Comparison of ENCODE assay signal across 21 mouse cellular contexts in genomic region chr11:77499354-77499753, GRCm38 (mm10). TPM values are rescaled to one million over a fixed set of nuclear protein-coding genes. Genes with fewer than 3 reads are reported as not detected.
DNase-seq lines count a peak whose midpoint lies in the region; TF ChIP-seq lines count a peak whose summit lies in the region.
"Had no signal": no experiment of that assay in that cellular context is flagged by ENCODE, and none has a peak within 500 bp of the region (broad histone marks: within the 10 kb centered on the region; RNA-seq: fewer than 3 reads in every experiment).

No protein-coding gene starts in this region.

- no peak for TF ChIP-seq CTCF in left cerebral cortex, adult 2 months (IDR thresholded peaks at IDR 0.05)

- H3K4me1 ChIP-seq in embryonic facial prominence, embryonic 10.5 days, result peaks cover 68% of the 10 kb centered on the region

- no peak overlapping the region for H3K4me3 ChIP-seq in left cerebral cortex, adult 2 months
- no peak overlapping the region for H3K4me3 ChIP-seq in embryonic facial prominence, embryonic 10.5 days
- H3K4me3 ChIP-seq: forebrain, embryonic 15.5 days; heart, embryonic 15.5 days; hindbrain, embryonic 15.5 days; liver, embryonic 13.5 days; midbrain, embryonic 15.5 days had no signal

- H3K27ac ChIP-seq in left cerebral cortex, adult 2 months, result peak overlapping the region; percentile 71
- peak overlapping the region; percentile 85; the same call in 1 of the 2 replicates for H3K27ac ChIP-seq in embryonic facial prominence, embryonic 10.5 days (replicated peaks)
- H3K27ac ChIP-seq: forebrain, embryonic 15.5 days; hindbrain, embryonic 15.5 days; liver, embryonic 13.5 days; midbrain, embryonic 15.5 days had no signal

- intact Hi-C loops in left cerebral cortex, adult 2 months (cut with DNase I), result loop anchor here (10.0 kb wide), 1 partner anchor 485 kb away; the partner anchor contains the start of gene Phf12

- no peaks in the 10 kb centered on the region for H3K9me3 ChIP-seq in embryonic facial prominence, embryonic 10.5 days
- H3K9me3 ChIP-seq: forebrain, embryonic 15.5 days; heart, embryonic 15.5 days; hindbrain, embryonic 15.5 days; liver, embryonic 13.5 days; midbrain, embryonic 15.5 days had no signal

- peak; percentile 25 for DNase-seq in gastrocnemius, postnatal 25 days
- DNase-seq in gastrocnemius, adult 8-10 months (ENCODE audit: low spot score in 2 of 2), result no peak
- peak in 1 of 2 experiments; percentile 37 for DNase-seq in left cerebral cortex, adult 2 months (ENCODE audit: extremely low spot score in 1 of 2, low spot score in 2 of 2)
- no peak for DNase-seq in left cerebral cortex, adult 11 months (ENCODE audit: low spot score)
- peak; percentile 85 to 87 for DNase-seq in cerebellum, adult 18-20 months
- no peak for DNase-seq in embryonic facial prominence, embryonic 10.5 days (ENCODE audit: low spot score)
- DNase-seq in urinary bladder, postnatal 36 days (ENCODE audit: low spot score in 2 of 2), result no peak
- no peak for DNase-seq in urinary bladder, postnatal 14 days (ENCODE audit: low spot score)
- DNase-seq: adrenal gland, adult 8-10 months; kidney, adult 9 months; liver, embryonic 13.5 days had no signal

- WGBS in embryonic facial prominence, embryonic 10.5 days, result 87% methylated on average over 7 of the region's 7 CpGs

- H3K36me3 ChIP-seq in embryonic facial prominence, embryonic 10.5 days (replicated peaks), result peaks cover 75% of the 10 kb centered on the region

- no peaks in the 10 kb centered on the region for H3K27me3 ChIP-seq in embryonic facial prominence, embryonic 10.5 days (replicated peaks; ENCODE audit: low read depth, poor library complexity, severe bottlenecking)
- H3K27me3 ChIP-seq: forebrain, embryonic 15.5 days; heart, embryonic 15.5 days; hindbrain, embryonic 15.5 days; liver, embryonic 13.5 days; midbrain, embryonic 15.5 days had no signal

RNA-seq across cellular contexts. Expression of gene Git1, which starts 6.0 kb away (rescaled TPM):
- total RNA-seq in gastrocnemius, postnatal 25 days (2021), result 10 to 100 TPM; 24.1 to 24.6 TPM
- total RNA-seq in gastrocnemius, adult 8-10 months (2022), result 10 to 100 TPM; 25.7 to 34.1 (median 29.7) TPM
- total RNA-seq in left cerebral cortex, adult 2 months (2021), result 100 to 1,000 TPM; 297 to 305 TPM
- 13.0 and 13.2 TPM in 2 replicates for polyA plus RNA-seq in embryonic facial prominence, embryonic 10.5 days (2016; fragmentation: Nextera tagmentation; extraction: Ambion mirVana)

RNA-seq across cellular contexts. Expression of gene Ankrd13b, which starts 9.9 kb away (rescaled TPM):
- 1 to 10 TPM; 7.4 to 7.8 TPM for total RNA-seq in gastrocnemius, postnatal 25 days (2021)
- 10 to 100 TPM in 3 of 4 experiments, 1 to 10 TPM in 1; 9.1 to 13.7 (median 11.7) TPM for total RNA-seq in gastrocnemius, adult 8-10 months (2022)
- 10 to 100 TPM; 89.7 to 91.7 TPM for total RNA-seq in left cerebral cortex, adult 2 months (2021)
- 11.8 and 13.1 TPM in 2 replicates for polyA plus RNA-seq in embryonic facial prominence, embryonic 10.5 days (2016; fragmentation: Nextera tagmentation; extraction: Ambion mirVana)

RNA-seq across cellular contexts. Expression of gene Abhd15, which starts 15.6 kb away (rescaled TPM):
- 1 to 10 TPM in 1 of 2 experiments, under 1 TPM in 1; 0.26 to 2.1 TPM for total RNA-seq in gastrocnemius, postnatal 25 days (2021)
- total RNA-seq in gastrocnemius, adult 8-10 months (2022), result under 1 TPM; 0.10 to 0.92 (median 0.39) TPM
- total RNA-seq in left cerebral cortex, adult 2 months (2021), result 1 to 10 TPM; 1.4 to 1.7 TPM
- 5.8 and 6.8 TPM in 2 replicates for polyA plus RNA-seq in embryonic facial prominence, embryonic 10.5 days (2016; fragmentation: Nextera tagmentation; extraction: Ambion mirVana)

RNA-seq across cellular contexts. Expression of gene Trp53i13, which starts 16.4 kb away (rescaled TPM):
- 1 to 10 TPM; 3.6 to 3.7 TPM for total RNA-seq in gastrocnemius, postnatal 25 days (2021)
- 1 to 10 TPM; 3.3 to 6.0 (median 3.8) TPM for total RNA-seq in gastrocnemius, adult 8-10 months (2022)
- total RNA-seq in left cerebral cortex, adult 2 months (2021), result 1 to 10 TPM; 3.6 to 5.0 TPM
- 33.1 and 35.0 TPM in 2 replicates for polyA plus RNA-seq in embryonic facial prominence, embryonic 10.5 days (2016; fragmentation: Nextera tagmentation; extraction: Ambion mirVana)

RNA-seq across cellular contexts. Expression of gene Gm10392, which starts 19.6 kb away (rescaled TPM):
- total RNA-seq in gastrocnemius, postnatal 25 days (2021), result not detected
- not detected for total RNA-seq in gastrocnemius, adult 8-10 months (2022)
- not detected for total RNA-seq in left cerebral cortex, adult 2 months (2021)
- 0.11 TPM in 2 replicates for polyA plus RNA-seq in embryonic facial prominence, embryonic 10.5 days (2016; fragmentation: Nextera tagmentation; extraction: Ambion mirVana)
- total RNA-seq: adrenal gland, adult 8-10 months; ES-E14; gastrocnemius, postnatal 4 days; layer of hippocampus, adult 18-20 months; left cerebral cortex, postnatal 25 days had no signal
- polyA plus RNA-seq: C2C12; forebrain, embryonic 15.5 days; lung, embryonic 16.5 days; midbrain, embryonic 15.5 days had no signal

Comparison
In these comparisons a context has a peak if more than half of its experiments do, and no peak if none do; other contexts are left out.
1. DNase-seq: peak in gastrocnemius, postnatal 25 days (single experiment) and cerebellum, adult 18-20 months (2 of 2); none in gastrocnemius, adult 8-10 months (0 of 2), left cerebral cortex, adult 11 months (single experiment), embryonic facial prominence, embryonic 10.5 days (single experiment), urinary bladder, postnatal 36 days (0 of 2) and urinary bladder, postnatal 14 days (single experiment).
2. RNA of gene Git1, which starts 6.0 kb away (total RNA-seq): 297 to 305 TPM in left cerebral cortex, adult 2 months; 25.7 to 34.1 TPM in gastrocnemius, adult 8-10 months and 24.1 to 24.6 TPM in gastrocnemius, postnatal 25 days; every median in the first group is over 4 times any median in the second.
3. RNA of gene Ankrd13b, which starts 9.9 kb away (total RNA-seq): 89.7 to 91.7 TPM in left cerebral cortex, adult 2 months; 9.1 to 13.7 TPM in gastrocnemius, adult 8-10 months and 7.4 to 7.8 TPM in gastrocnemius, postnatal 25 days; every median in the first group is over 4 times any median in the second.